ENCODE assay signal across 21 mouse cellular contexts in the genomic region with DNA sequence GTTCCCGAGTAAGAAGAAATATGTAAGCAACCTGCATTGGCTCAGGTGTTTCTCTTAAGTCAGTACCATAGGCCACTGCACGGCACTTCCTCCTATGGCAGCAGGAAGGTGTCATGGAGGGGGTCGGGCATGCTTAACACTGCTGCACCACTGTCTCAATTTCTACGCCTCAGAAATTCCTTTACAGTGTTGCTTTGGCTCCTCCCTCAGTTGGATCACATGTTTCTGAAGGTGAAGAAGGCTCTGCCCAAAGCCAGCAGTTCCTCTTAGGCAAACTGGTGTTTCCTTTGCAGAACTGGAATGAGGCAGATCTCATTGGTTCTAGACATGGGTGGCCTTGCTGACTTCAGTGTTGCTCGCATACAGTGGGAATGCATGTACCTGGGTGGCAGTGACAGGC.
DNase-seq lines count a peak whose midpoint lies in the region; ATAC-seq and TF ChIP-seq lines count a peak whose summit lies in the region.
"Had no signal": no experiment of that assay in that cellular context is flagged by ENCODE, and none has a peak within 500 bp of the region (broad histone marks: within the 10 kb centered on the region; RNA-seq: fewer than 3 reads in every experiment).

No protein-coding gene starts in this region.

- DNase-seq in liver, embryonic 13.5 days, result no peak
- DNase-seq in liver, postnatal 0 days, result no peak
- DNase-seq in MEL (ENCODE audit: low read depth, low spot score), result peak; percentile 94
- DNase-seq in embryo, embryonic 9.5 days (ENCODE audit: extremely low spot score), result no peak
- no peak for DNase-seq in gastrocnemius, postnatal 25 days
- no peak for DNase-seq in midbrain, embryonic 14.5 days
- DNase-seq: adrenal gland, postnatal 14 days; cerebellum, adult 18-20 months; cerebellum, adult 9-11 months; cerebellum, postnatal 36 days; gastrocnemius, postnatal 10 days; heart, postnatal 36 days; kidney, adult 18-20 months had no signal

- ATAC-seq in liver, embryonic 13.5 days (ENCODE audit: low read depth), result no peak
- ATAC-seq in liver, postnatal 0 days, result no peak
- peak; percentile 81 for ATAC-seq in granulocyte monocyte progenitor cell, adult 5-6 weeks (replicated peaks; ENCODE audit: poor library complexity, severe bottlenecking)
- ATAC-seq in midbrain, embryonic 14.5 days (ENCODE audit: low FRiP score, low TSS enrichment), result no peak
- ATAC-seq: forebrain, embryonic 14.5 days; intestine, embryonic 15.5 days had no signal

- H3K79me2 ChIP-seq in MEL (ENCODE audit: control insufficient read depth, insufficient read depth, low read length, poor library complexity), result no peaks in the 10 kb centered on the region

- TF ChIP-seq POLR2A in MEL (IDR thresholded peaks at IDR 0.05; ENCODE audit: control insufficient read depth in 1 of 2, insufficient read depth in 1 of 2, low read depth in 1 of 2, low read length in 2 of 2, poor library complexity in 1 of 2), result peak in 1 of 2 experiments; percentile 47; a peak in 1 of 4 replicates

- no peaks in the 10 kb centered on the region for H3K27me3 ChIP-seq in liver, embryonic 13.5 days
- H3K27me3 ChIP-seq in liver, postnatal 0 days (ENCODE audit: insufficient read depth, low read length), result no peaks in the 10 kb centered on the region
- H3K27me3 ChIP-seq in MEL (ENCODE audit: control insufficient read depth in 1 of 2, insufficient read depth in 2 of 2, low read length in 2 of 2), result no peaks in the 10 kb centered on the region
- H3K27me3 ChIP-seq in midbrain, embryonic 14.5 days (ENCODE audit: control insufficient read depth, insufficient read depth, low read length), result no peaks in the 10 kb centered on the region
- H3K27me3 ChIP-seq: embryonic facial prominence, embryonic 15.5 days; heart, embryonic 13.5 days; hindbrain, embryonic 13.5 days; intestine, embryonic 15.5 days had no signal

- peaks cover 79% of the 10 kb centered on the region for H3K4me1 ChIP-seq in liver, embryonic 13.5 days (replicated peaks)
- peaks cover 6% of the 10 kb centered on the region; the same call in 1 of the 2 replicates for H3K4me1 ChIP-seq in liver, postnatal 0 days (ENCODE audit: insufficient read depth)
- H3K4me1 ChIP-seq in MEL (ENCODE audit: control insufficient read depth in 1 of 2, insufficient read depth in 2 of 2, low read length in 2 of 2), result peaks cover 53 to 62% of the 10 kb centered on the region in 2 experiments
- no peaks in the 10 kb centered on the region for H3K4me1 ChIP-seq in midbrain, embryonic 14.5 days (ENCODE audit: control insufficient read depth, insufficient read depth, low read length)
- H3K4me1 ChIP-seq: embryonic facial prominence, embryonic 15.5 days; hindbrain, embryonic 13.5 days; intestine, embryonic 15.5 days had no signal

- peak overlapping the region; percentile 61 for H3K27ac ChIP-seq in liver, embryonic 13.5 days
- H3K27ac ChIP-seq in liver, postnatal 0 days (ENCODE audit: low read depth), result no peak overlapping the region
- H3K27ac ChIP-seq in MEL (ENCODE audit: control insufficient read depth, low read depth, low read length), result peak overlapping the region; percentile 62
- H3K27ac ChIP-seq in midbrain, embryonic 14.5 days (replicated peaks; ENCODE audit: low read depth, low read length), result no peak overlapping the region
- H3K27ac ChIP-seq: embryonic facial prominence, embryonic 15.5 days; forebrain, embryonic 10.5 days; heart, embryonic 13.5 days; hindbrain, embryonic 13.5 days; intestine, embryonic 15.5 days had no signal

- no peak for TF ChIP-seq RAD21 in MEL (IDR thresholded peaks at IDR 0.05; ENCODE audit: low read depth, low read length)

- no peaks in the 10 kb centered on the region for H3K36me3 ChIP-seq in liver, embryonic 13.5 days
- no peaks in the 10 kb centered on the region for H3K36me3 ChIP-seq in liver, postnatal 0 days (replicated peaks; ENCODE audit: insufficient read depth, low read length)
- peaks cover 0 to 67% of the 10 kb centered on the region in 2 experiments; a peak in 2 of 4 replicates for H3K36me3 ChIP-seq in MEL (ENCODE audit: control insufficient read depth in 1 of 2, insufficient read depth in 2 of 2, low read length in 2 of 2)
- no peaks in the 10 kb centered on the region for H3K36me3 ChIP-seq in midbrain, embryonic 14.5 days (ENCODE audit: control insufficient read depth, insufficient read depth, low read length)
- H3K36me3 ChIP-seq: embryonic facial prominence, embryonic 15.5 days; forebrain, embryonic 10.5 days; heart, embryonic 13.5 days; hindbrain, embryonic 13.5 days; intestine, embryonic 15.5 days had no signal

- whole genome bisulfite sequencing in liver, embryonic 13.5 days (ENCODE audit: insufficient replicate concordance), result 57% methylated on average over 5 of the region's 5 CpGs
- 55% methylated on average over 5 of the region's 5 CpGs for WGBS in liver, postnatal 0 days (ENCODE audit: insufficient replicate concordance)
- WGBS in midbrain, embryonic 14.5 days, result 85% methylated on average over 5 of the region's 5 CpGs

- no peaks in the 10 kb centered on the region for H3K9me3 ChIP-seq in liver, embryonic 13.5 days (replicated peaks)
- no peaks in the 10 kb centered on the region for H3K9me3 ChIP-seq in liver, postnatal 0 days (ENCODE audit: low read length)
- H3K9me3 ChIP-seq in MEL (replicated peaks; ENCODE audit: insufficient read depth, low read length), result no peaks in the 10 kb centered on the region
- H3K9me3 ChIP-seq in midbrain, embryonic 14.5 days (ENCODE audit: control insufficient read depth, low read length), result no peaks in the 10 kb centered on the region
- H3K9me3 ChIP-seq: embryonic facial prominence, embryonic 15.5 days; forebrain, embryonic 10.5 days; heart, embryonic 13.5 days; hindbrain, embryonic 13.5 days; intestine, embryonic 15.5 days had no signal

- TF ChIP-seq CTCF in liver, postnatal 0 days (IDR thresholded peaks at IDR 0.05; ENCODE audit: low read depth), result no peak
- no peak for TF ChIP-seq CTCF in MEL (IDR thresholded peaks at IDR 0.05 in 2 of 3, conservative IDR thresholded peaks at IDR 0.05 in 1 of 3; ENCODE audit: control insufficient read depth in 1 of 3, insufficient read depth in 1 of 3, low read depth in 2 of 3, low read length in 3 of 3, poor library complexity in 1 of 3, severe bottlenecking in 1 of 3)

- H3K4me3 ChIP-seq in liver, embryonic 13.5 days (replicated peaks), result no peak overlapping the region
- H3K4me3 ChIP-seq in liver, postnatal 0 days (ENCODE audit: low read depth, low read length), result no peak overlapping the region
- no peak overlapping the region for H3K4me3 ChIP-seq in MEL (ENCODE audit: control insufficient read depth in 1 of 2, insufficient read depth in 1 of 2, low read depth in 2 of 2, low read length in 2 of 2)
- H3K4me3 ChIP-seq in midbrain, embryonic 14.5 days (replicated peaks; ENCODE audit: low read depth, low read length), result no peak overlapping the region
- H3K4me3 ChIP-seq: embryonic facial prominence, embryonic 15.5 days; erythroblast, embryonic 14.5 days; forebrain, embryonic 10.5 days; heart, embryonic 13.5 days; hindbrain, embryonic 13.5 days; intestine, embryonic 15.5 days had no signal

- TF ChIP-seq EP300 in liver, postnatal 0 days (IDR thresholded peaks at IDR 0.05; ENCODE audit: low read depth), result no peak
- no peak; a peak in 1 of 4 replicates for TF ChIP-seq EP300 in MEL (IDR thresholded peaks at IDR 0.05; ENCODE audit: low read depth in 1 of 2, low read length in 2 of 2)

- no peak overlapping the region for H3K4me2 ChIP-seq in liver, embryonic 13.5 days
- H3K4me2 ChIP-seq in liver, postnatal 0 days (ENCODE audit: low read depth, low read length), result no peak overlapping the region
- H3K4me2 ChIP-seq in midbrain, embryonic 14.5 days (ENCODE audit: low read length), result no peak overlapping the region
- H3K4me2 ChIP-seq: embryonic facial prominence, embryonic 15.5 days; heart, embryonic 13.5 days; hindbrain, embryonic 13.5 days; intestine, embryonic 15.5 days had no signal

- no peak overlapping the region for H3K9ac ChIP-seq in liver, embryonic 13.5 days
- H3K9ac ChIP-seq in liver, postnatal 0 days (replicated peaks), result no peak overlapping the region
- H3K9ac ChIP-seq in MEL (ENCODE audit: control insufficient read depth, low read depth, low read length, poor library complexity, severe bottlenecking), result peak overlapping the region; percentile 3
- no peak overlapping the region for H3K9ac ChIP-seq in midbrain, embryonic 14.5 days (replicated peaks; ENCODE audit: low read length)
- H3K9ac ChIP-seq: embryonic facial prominence, embryonic 15.5 days; heart, embryonic 13.5 days; hindbrain, embryonic 13.5 days; intestine, embryonic 15.5 days had no signal

TF ChIP-seq in MEL, 35 proteins besides CTCF, POLR2A, EP300 and RAD21:
- peak; percentile 66; the same call in 1 of the 2 replicates for TF ChIP-seq TBP (IDR thresholded peaks at IDR 0.05; ENCODE audit: low read depth, low read length)
- TF ChIP-seq ETS1 (IDR thresholded peaks at IDR 0.05; ENCODE audit: low read depth, low read length), result peak; percentile 67; the same call in 1 of the 2 replicates
- peak; percentile 74 for TF ChIP-seq TCF12 (IDR thresholded peaks at IDR 0.05; ENCODE audit: low read depth, low read length)
- no peak for TF ChIP-seq CHD2 (IDR thresholded peaks at IDR 0.05; ENCODE audit: low read length)
- TF ChIP-seq ZMIZ1 (IDR thresholded peaks at IDR 0.05; ENCODE audit: low read depth, low read length), result 0 out of 2 replicates have a peak, but pooled peaks have one; percentile 5
- TF ChIP-seq NELFE (IDR thresholded peaks at IDR 0.05; ENCODE audit: low read depth, low read length), result peak; percentile 40; the same call in 1 of the 2 replicates
- no peak for TF ChIP-seq MAFK (IDR thresholded peaks at IDR 0.05; ENCODE audit: borderline replicate concordance, low read depth, low read length)
- TF ChIP-seq HCFC1 (IDR thresholded peaks at IDR 0.05; ENCODE audit: low read depth, low read length), result peak; percentile 67
- peak; percentile 82; the same call in 1 of the 2 replicates for TF ChIP-seq MAX (IDR thresholded peaks at IDR 0.05; ENCODE audit: low read length)
- TF ChIP-seq MEF2A (IDR thresholded peaks at IDR 0.05; ENCODE audit: extremely low read depth, insufficient replicate concordance, low read depth, low read length, poor library complexity, severe bottlenecking), result no peak
- peak; percentile 86 for TF ChIP-seq USF1 (IDR thresholded peaks at IDR 0.05; ENCODE audit: low read depth, low read length)
- TF ChIP-seq POLR2AphosphoS2 (IDR thresholded peaks at IDR 0.05; ENCODE audit: low read length), result peak; percentile 63; the same call in 1 of the 2 replicates
- peak in 1 of 2 experiments; percentile 47; a peak in 1 of 4 replicates for TF ChIP-seq USF2 (IDR thresholded peaks at IDR 0.05; ENCODE audit: borderline replicate concordance in 1 of 2, insufficient read depth in 1 of 2, low read depth in 1 of 2, low read length in 2 of 2)
- peak; percentile 21; the same call in 1 of the 2 replicates for TF ChIP-seq MAZ (IDR thresholded peaks at IDR 0.05; ENCODE audit: low read depth, low read length)
- no peak for TF ChIP-seq TAL1 (IDR thresholded peaks at IDR 0.05; ENCODE audit: low read length)
- TF ChIP-seq ELF1 (IDR thresholded peaks at IDR 0.05; ENCODE audit: low read depth, low read length), result peak; percentile 70
- peak; percentile 69; the same call in 1 of the 2 replicates for TF ChIP-seq MXI1 (IDR thresholded peaks at IDR 0.05; ENCODE audit: low read depth, low read length)
- TF ChIP-seq ZC3H11A (IDR thresholded peaks at IDR 0.05; ENCODE audit: low read depth, low read length), result no peak
TF ChIP-seq in MEL: peak in this region for 13.

Comparison
In these comparisons a context has a peak if more than half of its experiments do, and no peak if none do; other contexts are left out.
1. H3K27ac ChIP-seq: peak in liver, embryonic 13.5 days (single experiment) and MEL (single experiment); none in liver, postnatal 0 days (single experiment) and midbrain, embryonic 14.5 days (single experiment).